Mouse (Mus musculus): ENCODE data around the gene Gm10053. TPM values are rescaled to one million over a fixed set of nuclear protein-coding genes. Genes with fewer than 3 reads are reported as not detected.
"Not testable (repeated sequence)": the region's sequence is repeated elsewhere in the genome, so short reads cannot be mapped to it uniquely, and the experiment has no call there.

Gm10053 gene
- polyA plus RNA-seq (2016; fragmentation: Nextera tagmentation; extraction: Ambion mirVana): 203 and 209 TPM in 2 replicates

GRCm38 (mm10) chr19:24875129-24875870 lies at the start of gene Gm10053:
TSS of gene Gm10053 (plus strand) at chr19:24875686.
- H3K36me3 ChIP-seq; H3K4me1 ChIP-seq; H3K9ac ChIP-seq (replicated peaks); H3K4me3 ChIP-seq; H3K27ac ChIP-seq (replicated peaks); H3K4me2 ChIP-seq (replicated peaks); H3K9me3 ChIP-seq; ATAC-seq (ENCODE audit: low FRiP score, low read depth): not testable (repeated sequence)
- H3K27me3 ChIP-seq: peaks cover 14% of the 10 kb centered on the region
- WGBS: 86% methylated on average over 23 of the region's 26 CpGs

GRCm38 (mm10) chr19:24842080-24842479 lies 33.4 kb upstream of the Gm10053 start:
- no peaks in the 10 kb centered on the region for H3K27me3 ChIP-seq
- no peaks in the 10 kb centered on the region for H3K36me3 ChIP-seq
- no peak for ATAC-seq (ENCODE audit: low FRiP score, low read depth)
- 85% methylated on average over 3 of the region's 3 CpGs for WGBS
- no peak overlapping the region for H3K4me2 ChIP-seq (replicated peaks)
- H3K27ac ChIP-seq (replicated peaks): no peak overlapping the region
- no peak overlapping the region for H3K9ac ChIP-seq (replicated peaks)
- H3K4me3 ChIP-seq: no peak overlapping the region
- peaks cover 6% of the 10 kb centered on the region for H3K4me1 ChIP-seq
- no peaks in the 10 kb centered on the region for H3K9me3 ChIP-seq

DNA sequence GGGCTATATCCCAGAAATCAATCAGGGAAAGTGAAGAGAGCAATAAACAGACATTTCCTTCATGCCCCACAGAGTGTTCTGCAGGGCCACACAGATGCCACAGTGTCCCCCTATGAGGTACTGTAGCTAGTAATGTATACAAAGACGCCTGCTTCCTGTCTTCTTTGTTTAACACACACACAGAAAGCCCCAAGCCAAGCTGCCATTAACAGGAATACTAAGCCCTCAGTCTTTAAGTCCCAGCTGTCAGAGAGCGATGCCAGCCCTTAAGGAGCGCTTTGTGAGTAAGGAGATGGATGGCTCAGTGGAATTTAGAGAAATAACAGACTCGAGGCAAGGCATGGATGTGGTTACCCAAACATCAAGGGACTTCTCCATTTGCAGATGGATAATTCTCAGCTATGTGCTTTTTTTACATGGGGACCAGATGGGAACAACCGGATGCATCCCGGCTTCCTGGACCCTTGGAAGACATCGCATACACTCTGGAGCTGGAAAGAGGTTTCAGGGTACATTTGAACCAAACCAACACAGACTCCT lies 30.4 kb upstream of the Gm10053 start:
- no peaks in the 10 kb centered on the region for H3K36me3 ChIP-seq
- no peak for ATAC-seq (ENCODE audit: low FRiP score, low read depth)
- H3K27ac ChIP-seq (replicated peaks): no peak overlapping the region
- H3K4me1 ChIP-seq: peaks cover 6% of the 10 kb centered on the region
- H3K9me3 ChIP-seq: no peaks in the 10 kb centered on the region
- H3K4me2 ChIP-seq (replicated peaks): no peak overlapping the region
- 63% methylated on average over 7 of the region's 7 CpGs for WGBS
- H3K9ac ChIP-seq (replicated peaks): no peak overlapping the region
- H3K27me3 ChIP-seq: 0 out of 2 replicates have a peak, but pooled peaks cover 4% of the 10 kb centered on the region
- H3K4me3 ChIP-seq: no peak overlapping the region

- Histone ChIP-seq H3K4me1 (peaks cover 13% of the 10 kb centered on the region), H3K27ac (replicated peaks) (no peak overlapping the region), H3K9ac (replicated peaks) (no peak overlapping the region; the same call in 1 of the 2 replicates), H3K4me2 (replicated peaks) (no peak overlapping the region), H3K36me3 (no peaks in the 10 kb centered on the region), H3K4me3 (no peak overlapping the region), H3K27me3 (0 out of 2 replicates have a peak, but pooled peaks cover 4% of the 10 kb centered on the region), H3K9me3 (no peaks in the 10 kb centered on the region)
- 47% methylated on average over 7 of the region's 7 CpGs for WGBS
- no peak for ATAC-seq (ENCODE audit: low FRiP score, low read depth)
Measured at GRCm38 (mm10) chr19:24848345-24848744, 27.1 kb upstream of the Gm10053 start.

DNA sequence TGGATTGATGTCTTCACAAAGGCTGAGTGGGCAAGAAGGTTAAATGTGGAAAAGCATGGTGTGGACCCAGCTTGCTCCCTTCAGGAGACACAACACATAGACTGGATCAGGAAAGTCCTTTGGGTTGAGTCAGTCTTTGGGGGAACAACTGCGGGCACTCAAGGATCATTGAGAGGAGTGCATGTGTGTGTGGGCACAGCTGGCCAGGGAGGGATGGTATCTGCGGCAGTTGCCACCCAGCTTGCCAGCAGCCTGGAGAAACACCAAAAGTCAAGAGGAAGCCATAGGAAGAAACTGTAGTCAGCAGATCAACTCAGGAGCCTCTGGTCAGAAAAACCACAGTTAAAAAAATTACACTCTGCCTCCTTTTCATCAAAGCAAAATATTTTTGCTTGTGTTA lies 26.6 kb upstream of the Gm10053 start:
- 0 out of 2 replicates have a peak, but pooled peaks cover 4% of the 10 kb centered on the region for H3K27me3 ChIP-seq
- H3K4me3 ChIP-seq: no peak overlapping the region
- H3K9ac ChIP-seq (replicated peaks): no peak overlapping the region
- ATAC-seq (ENCODE audit: low FRiP score, low read depth): no peak
- 82% methylated on average over 2 of the region's 2 CpGs for WGBS
- H3K36me3 ChIP-seq: no peaks in the 10 kb centered on the region
- H3K9me3 ChIP-seq: no peaks in the 10 kb centered on the region
- H3K4me2 ChIP-seq (replicated peaks): no peak overlapping the region
- no peak overlapping the region for H3K27ac ChIP-seq (replicated peaks)
- H3K4me1 ChIP-seq: peaks cover 13% of the 10 kb centered on the region

GRCm38 (mm10) chr19:24851456-24852315 lies 23.8 kb upstream of the Gm10053 start:
- 80% methylated on average over 21 of the region's 21 CpGs for WGBS
- no peak overlapping the region for H3K4me2 ChIP-seq (replicated peaks)

GRCm38 (mm10) chr19:24861276-24861611 lies 14.2 kb upstream of the Gm10053 start:
- Histone ChIP-seq H3K9ac (replicated peaks) (peak overlapping the region; percentile 52), H3K27me3 (peaks cover 43% of the 10 kb centered on the region), H3K36me3 (no peaks in the 10 kb centered on the region), H3K4me2 (replicated peaks) (peak overlapping the region; percentile 66), H3K4me3 (peak overlapping the region; percentile 44), H3K9me3 (no peaks in the 10 kb centered on the region), H3K4me1 (peaks cover 7% of the 10 kb centered on the region), H3K27ac (replicated peaks) (no peak overlapping the region)
- ATAC-seq (ENCODE audit: low FRiP score, low read depth): 0 out of 2 replicates have a peak, but pooled peaks have one; percentile 4
- 17% methylated on average over 13 of the region's 13 CpGs for WGBS

More at GRCm38 (mm10) chr19:24851456-24852315, 23.8 kb upstream of the Gm10053 start:
- H3K4me1 ChIP-seq: 0 out of 2 replicates have a peak, but pooled peaks cover 7% of the 10 kb centered on the region
- no peaks in the 10 kb centered on the region for H3K9me3 ChIP-seq
- H3K27ac ChIP-seq (replicated peaks): no peak overlapping the region
- H3K27me3 ChIP-seq: 0 out of 2 replicates have a peak, but pooled peaks cover 4% of the 10 kb centered on the region
- no peak overlapping the region for H3K4me3 ChIP-seq
- H3K9ac ChIP-seq (replicated peaks): no peak overlapping the region
- H3K36me3 ChIP-seq: no peaks in the 10 kb centered on the region
- ATAC-seq (ENCODE audit: low FRiP score, low read depth): no peak

DNA sequence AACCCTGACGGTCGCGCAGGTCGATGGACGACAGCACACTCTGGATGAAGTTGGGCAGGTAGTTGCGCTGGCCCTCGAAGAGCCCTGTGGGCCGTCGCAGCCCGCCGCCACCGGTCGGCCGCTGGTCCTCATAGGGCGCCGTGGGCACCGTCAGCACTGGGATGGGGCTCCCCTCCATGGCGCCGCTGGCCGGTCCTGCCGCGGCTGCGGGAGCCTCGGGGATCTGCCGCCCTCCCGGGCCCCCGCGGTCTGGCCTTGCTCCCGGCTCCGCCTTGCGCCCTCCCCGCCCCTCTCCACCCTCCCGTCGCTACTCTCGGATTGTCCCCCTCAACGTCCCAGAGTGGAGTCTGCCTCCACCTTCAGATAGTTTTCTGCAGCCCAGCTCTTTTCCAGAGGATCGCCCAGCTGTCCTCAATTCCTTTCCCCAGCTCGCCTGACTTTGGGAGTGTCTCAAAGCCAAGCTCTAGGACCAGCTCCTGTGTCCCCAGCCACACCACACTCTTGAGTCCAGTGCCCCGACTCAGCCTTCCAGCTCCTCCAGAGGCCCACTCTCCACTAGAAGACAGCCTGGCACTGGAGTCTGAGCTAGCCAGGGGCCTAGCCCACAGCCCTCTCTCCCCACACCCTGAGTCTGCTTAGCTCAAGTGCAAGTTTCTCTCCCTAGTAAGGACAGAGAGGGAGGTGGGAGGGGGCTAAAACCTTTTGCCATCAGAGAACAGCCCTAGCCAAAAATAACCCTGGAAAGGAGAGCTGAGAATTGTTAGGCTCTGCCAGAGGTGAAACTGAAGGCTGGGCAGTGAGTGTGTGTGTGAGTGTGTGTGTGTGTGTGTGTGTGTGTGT lies 13.7 kb upstream of the Gm10053 start, which contains the start of gene Pgm5:
Gene Pgm5 (minus strand): TSS at position 244 of the 840 bp plus-strand sequence.
- peak within 1 kb of the TSS; percentile 44 for H3K4me3 ChIP-seq
- H3K9me3 ChIP-seq: no peaks in the 10 kb centered on the region
- no peak within 1 kb of the TSS for H3K27ac ChIP-seq (replicated peaks)
- ATAC-seq (ENCODE audit: low FRiP score, low read depth): 0 out of 2 replicates have a peak, but pooled peaks have one; percentile 44
- peak within 1 kb of the TSS; percentile 52 for H3K9ac ChIP-seq (replicated peaks)
- H3K27me3 ChIP-seq: peaks cover 43% of the 10 kb centered on the region
- peaks cover 7% of the 10 kb centered on the region for H3K4me1 ChIP-seq
- peak within 1 kb of the TSS; percentile 66 for H3K4me2 ChIP-seq (replicated peaks)
- WGBS: 1% methylated on average over 38 of the region's 39 CpGs
- no peaks in the 10 kb centered on the region for H3K36me3 ChIP-seq

- no peak overlapping the region for H3K9ac ChIP-seq (replicated peaks)
Measured at GRCm38 (mm10) chr19:24865436-24865835, 10.1 kb upstream of the Gm10053 start.

GRCm38 (mm10) chr19:24871037-24871635 lies 4.3 kb upstream of the Gm10053 start:
- peaks cover 31% of the 10 kb centered on the region for H3K27me3 ChIP-seq
- H3K9me3 ChIP-seq: no peaks in the 10 kb centered on the region
- no peaks in the 10 kb centered on the region for H3K4me1 ChIP-seq
- peak overlapping the region; percentile 59 for H3K4me2 ChIP-seq (replicated peaks)
- 25% methylated on average over 18 of the region's 18 CpGs for WGBS
- peak overlapping the region; percentile 36 for H3K4me3 ChIP-seq
- no peak overlapping the region for H3K27ac ChIP-seq (replicated peaks)
- H3K9ac ChIP-seq (replicated peaks): no peak overlapping the region; the same call in 1 of the 2 replicates
- no peaks in the 10 kb centered on the region for H3K36me3 ChIP-seq
- ATAC-seq (ENCODE audit: low FRiP score, low read depth): peak; percentile 70

More at GRCm38 (mm10) chr19:24865436-24865835, 10.1 kb upstream of the Gm10053 start:
- no peaks in the 10 kb centered on the region for H3K36me3 ChIP-seq
- H3K27ac ChIP-seq (replicated peaks): no peak overlapping the region
- H3K4me2 ChIP-seq (replicated peaks): no peak overlapping the region
- peaks cover 7% of the 10 kb centered on the region for H3K4me1 ChIP-seq
- no peak overlapping the region for H3K4me3 ChIP-seq
- WGBS: 86% methylated on average over 9 of the region's 9 CpGs
- H3K27me3 ChIP-seq: peaks cover 51% of the 10 kb centered on the region
- no peak for ATAC-seq (ENCODE audit: low FRiP score, low read depth)
- H3K9me3 ChIP-seq: no peaks in the 10 kb centered on the region

DNA sequence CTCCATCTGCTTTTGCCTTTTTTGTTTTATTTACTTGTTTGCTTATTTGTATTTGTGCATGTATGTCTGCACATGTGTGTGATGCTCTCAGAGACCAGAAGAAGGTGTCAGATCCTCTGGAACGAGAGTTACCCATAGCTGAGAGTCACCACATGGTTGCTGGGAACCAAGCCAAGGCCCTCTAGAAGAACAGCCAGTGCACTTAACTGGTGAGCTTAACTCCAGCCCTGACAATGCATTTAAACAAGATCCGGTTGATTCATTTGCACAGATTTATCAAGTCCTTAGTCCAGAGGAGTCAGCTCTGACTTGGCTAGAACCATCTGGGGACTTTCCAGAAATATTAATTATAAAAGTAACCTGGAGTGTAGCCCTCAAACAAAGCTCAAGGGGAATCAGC lies 1.6 kb upstream of the Gm10053 start:
- ATAC-seq (ENCODE audit: low FRiP score, low read depth): no peak
- Histone ChIP-seq H3K9ac (replicated peaks) (no peak overlapping the region), H3K27ac (replicated peaks) (no peak overlapping the region), H3K4me3 (no peak overlapping the region), H3K4me1 (no peaks in the 10 kb centered on the region), H3K4me2 (replicated peaks) (no peak overlapping the region), H3K27me3 (peaks cover 27% of the 10 kb centered on the region), H3K9me3 (no peaks in the 10 kb centered on the region), H3K36me3 (no peaks in the 10 kb centered on the region)
- WGBS: 70% methylated on average over 2 of the region's 2 CpGs
